Mouse (Mus musculus): Measurements from ENCODE around the gene Thap12.

Gene Thap12

DNA sequence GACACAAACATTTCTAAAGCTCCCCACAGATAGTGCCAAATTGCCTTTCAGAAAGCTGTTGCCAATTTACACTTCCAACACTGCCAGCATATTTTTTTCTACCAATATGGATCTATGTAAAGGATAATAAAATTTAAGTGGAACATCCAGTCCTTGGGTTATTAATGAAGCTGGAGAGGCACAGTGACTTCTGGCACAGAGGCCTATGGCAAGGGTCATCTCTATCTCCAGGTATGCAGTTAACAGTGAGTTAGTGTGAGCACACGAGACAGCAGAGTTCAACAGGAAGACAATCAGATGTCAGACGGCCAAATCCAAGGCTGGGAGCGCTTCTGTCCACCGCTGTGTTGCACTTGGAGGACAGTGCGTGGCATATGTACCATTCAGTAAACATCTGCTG lies 4.9 kb upstream of the Thap12 start:
- no peak for DNase-seq (ENCODE audit: low spot score in 2 of 2)

GRCm38 (mm10) chr7:98698590-98698989 lies 4.3 kb upstream of the Thap12 start:
- DNase-seq (ENCODE audit: low spot score in 2 of 2): no peak

DNA sequence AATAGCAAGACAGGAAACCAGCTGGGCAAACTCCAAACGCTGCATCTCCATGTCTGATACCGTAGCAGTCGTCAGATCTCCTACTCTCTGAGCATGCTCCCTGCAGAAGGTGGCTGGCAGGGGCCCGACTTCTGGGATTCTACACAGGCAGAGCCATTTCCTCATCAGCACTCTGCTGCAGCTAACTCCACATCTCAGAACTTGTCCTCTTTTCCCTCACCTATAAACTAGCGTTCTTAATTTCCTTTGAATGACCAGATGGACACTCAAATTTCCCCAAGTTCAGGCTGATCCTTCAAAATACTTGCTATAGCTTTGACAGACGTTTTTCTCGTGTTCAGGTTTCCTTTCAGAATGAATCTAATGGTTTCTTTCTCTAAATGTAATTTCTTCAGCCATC lies 1.1 kb upstream of the Thap12 start:
- no peak for DNase-seq (ENCODE audit: low spot score in 2 of 2)

DNA sequence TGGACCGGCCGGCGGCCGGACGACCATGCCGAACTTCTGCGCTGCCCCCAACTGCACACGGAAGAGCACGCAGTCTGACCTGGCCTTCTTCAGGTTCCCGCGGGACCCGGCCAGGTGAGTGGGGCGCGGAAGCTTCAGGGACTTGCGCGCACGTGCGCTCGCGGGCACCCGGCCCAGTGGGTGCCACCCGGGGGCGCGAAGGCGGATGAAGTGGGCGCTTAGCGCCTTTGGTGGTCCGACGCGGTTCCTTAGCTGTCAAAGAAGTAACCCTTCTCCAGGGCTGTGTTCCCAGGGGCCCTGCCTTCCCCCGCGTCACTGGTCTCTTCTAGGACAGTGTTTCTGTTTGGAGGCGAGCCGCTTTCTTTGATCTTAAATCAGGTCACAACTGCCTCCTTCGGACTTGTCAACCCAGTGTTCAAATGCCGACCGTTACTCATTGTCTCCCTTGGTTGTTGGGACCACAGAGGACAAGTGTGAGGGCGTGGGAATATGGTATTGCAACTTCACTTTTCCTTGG lies 520 bp downstream of the Thap12 start:
- peak; percentile 16 to 33 for DNase-seq (ENCODE audit: low spot score in 2 of 2)

DNA sequence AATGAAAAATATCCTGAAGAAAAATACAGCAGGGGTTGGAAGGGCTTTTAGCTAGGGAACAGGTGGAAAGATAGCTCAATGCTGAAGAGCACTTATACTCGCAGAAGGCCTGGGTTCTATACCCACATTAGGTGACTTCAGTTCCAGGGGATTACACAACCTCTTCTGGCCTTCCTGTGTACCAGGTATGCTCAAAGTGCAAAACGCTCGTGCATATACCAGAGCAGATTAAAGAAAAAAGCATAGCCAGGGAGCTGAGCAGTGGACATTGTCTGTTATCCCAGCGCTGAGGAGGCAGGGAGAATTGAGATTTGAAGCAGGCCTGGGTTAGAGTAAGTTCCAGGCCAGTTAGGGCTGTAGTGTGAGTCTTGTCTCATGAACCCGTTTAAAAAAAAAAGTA lies 1.4 kb downstream of the Thap12 start:
- DNase-seq (ENCODE audit: low spot score in 2 of 2): no peak

DNA sequence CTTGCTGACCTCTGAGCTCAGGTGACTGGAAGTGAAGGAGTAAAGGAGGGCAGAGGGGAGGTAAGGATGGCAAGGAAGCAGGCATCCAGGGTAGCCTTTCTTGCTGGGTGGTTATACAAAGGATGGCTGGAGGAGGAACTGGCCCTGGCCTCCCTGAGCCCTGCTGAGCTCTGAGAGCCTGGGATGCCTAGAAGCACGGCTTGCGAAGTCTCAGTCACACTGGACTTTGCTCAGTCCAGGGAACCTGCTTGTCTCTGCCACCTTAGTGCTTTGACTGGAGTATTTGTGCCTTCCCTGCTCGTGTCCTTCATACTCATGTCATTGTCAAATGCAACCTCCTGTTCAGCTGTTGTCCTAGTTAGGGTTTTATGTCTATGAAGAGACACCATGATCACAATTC lies 10.8 kb downstream of the Thap12 start:
- DNase-seq (ENCODE audit: low spot score in 2 of 2): no peak

DNA sequence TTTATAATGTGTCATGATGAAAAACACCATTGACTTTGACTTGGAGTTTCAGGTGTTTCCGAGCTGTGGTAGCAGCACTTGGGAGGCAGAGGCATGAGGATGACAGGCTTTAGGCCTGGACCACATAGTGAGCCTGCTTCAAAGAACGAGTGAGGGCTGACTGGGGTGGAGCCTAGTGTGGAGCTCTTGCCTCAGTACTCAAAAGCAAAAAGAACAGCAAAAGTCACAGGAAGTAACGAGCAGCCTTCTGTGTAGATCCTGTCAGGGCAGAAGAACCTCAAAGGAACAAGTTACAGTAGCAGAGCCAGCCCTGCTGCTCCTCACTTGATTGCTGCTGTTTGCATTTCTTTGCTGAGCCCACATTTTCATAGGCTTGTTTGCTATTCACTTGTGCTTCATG lies 14.5 kb downstream of the Thap12 start:
- DNase-seq (ENCODE audit: low spot score in 2 of 2): no peak

GRCm38 (mm10) chr7:98719761-98720160 lies 16.9 kb downstream of the Thap12 start:
- DNase-seq (ENCODE audit: low spot score in 2 of 2): no peak

- no peak for DNase-seq (ENCODE audit: low spot score in 2 of 2)
These were observed 17.8 kb downstream of the Thap12 start for GRCm38 (mm10) chr7:98720731-98721130.

DNA sequence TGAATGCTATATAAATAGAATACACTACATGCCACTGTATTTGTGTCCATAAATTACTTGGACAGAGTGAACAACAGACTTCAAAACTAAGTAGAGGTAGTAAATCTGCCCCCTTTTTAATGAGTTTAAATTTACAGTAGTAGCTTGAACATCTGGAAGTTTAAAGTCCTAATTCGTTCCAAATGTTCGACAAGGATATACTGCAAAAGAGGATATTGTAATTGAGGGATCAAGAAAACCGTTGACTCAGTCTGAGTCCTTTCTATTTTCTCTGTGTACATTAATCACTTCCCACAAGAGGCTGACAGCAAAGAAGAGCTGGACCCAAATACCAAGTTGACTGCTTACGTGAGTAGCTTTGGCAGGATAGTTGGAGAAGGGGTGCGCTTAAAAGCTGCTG lies 18.3 kb downstream of the Thap12 start:
- no peak for DNase-seq (ENCODE audit: low spot score in 2 of 2)

DNA sequence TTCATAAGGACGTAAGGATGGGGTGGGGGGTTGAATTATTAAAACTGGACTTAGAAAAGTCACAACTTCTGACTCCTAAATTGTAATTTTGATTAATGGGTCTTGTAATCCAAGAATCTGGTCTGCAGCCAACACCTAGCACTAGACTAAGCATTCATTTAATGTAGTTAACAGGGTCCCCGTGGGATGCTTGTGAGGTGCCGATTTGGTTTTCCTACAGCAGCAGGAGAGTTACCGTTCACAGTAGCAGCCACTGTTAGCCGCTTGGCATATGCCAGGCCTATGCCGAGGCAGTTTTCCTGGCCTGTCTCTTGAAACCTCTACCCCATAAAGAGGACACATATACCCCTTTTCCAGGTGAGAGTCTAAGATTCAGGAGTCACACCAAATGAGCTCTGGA lies 18.7 kb downstream of the Thap12 start:
- no peak for DNase-seq (ENCODE audit: low spot score in 2 of 2)

DNA sequence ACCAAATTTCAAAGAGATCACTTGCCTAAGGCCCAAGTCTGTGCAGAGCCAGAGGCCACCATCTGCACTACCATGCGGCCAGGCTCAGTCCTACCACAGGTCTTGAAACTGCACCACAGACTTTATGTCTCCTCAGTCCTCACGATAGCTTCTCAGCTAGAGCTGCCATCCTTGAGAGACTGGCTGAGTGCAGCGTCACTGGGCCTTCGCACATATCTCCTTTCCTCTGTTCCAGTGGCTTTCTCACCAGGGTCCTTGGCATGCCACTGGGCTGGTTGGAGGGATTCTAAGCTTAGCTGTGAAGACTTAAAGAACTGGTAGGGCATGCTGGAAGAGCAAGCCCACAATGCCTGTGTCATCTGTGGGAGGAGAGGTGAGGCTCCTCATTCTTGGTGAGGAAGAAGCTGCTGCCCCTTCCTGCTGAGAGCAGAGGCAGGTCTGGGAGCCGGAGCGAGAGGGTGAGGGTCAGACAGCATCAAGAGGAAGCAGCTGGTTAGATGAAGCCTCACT lies 22.8 kb downstream of the Thap12 start:
- no peak for DNase-seq (ENCODE audit: low spot score in 2 of 2)

GRCm38 (mm10) chr7:98727986-98728385 lies 25.1 kb downstream of the Thap12 start:
- DNase-seq (ENCODE audit: low spot score in 2 of 2): no peak

GRCm38 (mm10) chr7:98728499-98728898 lies 25.6 kb downstream of the Thap12 start:
- no peak for DNase-seq (ENCODE audit: low spot score in 2 of 2)

DNA sequence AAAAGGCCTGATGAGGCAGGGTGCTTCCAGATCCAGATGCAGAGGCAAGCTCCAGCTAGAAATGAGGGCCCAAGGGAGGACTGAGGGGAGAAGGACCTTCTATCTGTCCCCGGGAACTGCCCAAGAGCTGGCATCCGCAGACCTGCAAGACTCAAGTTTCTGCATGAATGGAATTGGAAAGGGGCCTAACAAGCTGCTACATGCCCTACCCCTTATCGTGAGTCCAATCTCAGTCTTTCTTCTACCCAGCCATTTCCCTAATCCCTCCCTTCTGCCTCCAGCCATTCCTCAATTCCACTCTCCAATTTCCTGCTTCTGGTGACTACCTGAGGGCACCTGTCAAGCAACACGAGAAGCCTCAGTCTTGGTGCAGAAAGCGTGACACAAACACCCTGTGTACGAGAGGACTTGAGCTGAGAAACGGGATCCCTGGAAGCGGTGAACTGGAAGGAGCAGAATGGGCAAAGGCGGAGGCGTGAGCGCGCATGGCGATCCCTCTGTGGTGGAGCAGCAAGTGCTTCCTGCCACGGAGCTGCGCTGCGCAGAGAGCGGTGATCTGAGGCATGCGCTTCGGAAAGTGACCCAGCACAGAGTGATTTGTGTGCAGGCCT lies 26.9 kb downstream of the Thap12 start:
- DNase-seq (ENCODE audit: low spot score in 2 of 2): no peak

- no peak for DNase-seq (ENCODE audit: low spot score in 2 of 2)
These were observed 31.1 kb downstream of the Thap12 start for GRCm38 (mm10) chr7:98733958-98734357.

GRCm38 (mm10) chr7:98734876-98735275 lies 32.0 kb downstream of the Thap12 start:
- DNase-seq (ENCODE audit: low spot score in 2 of 2): no peak

- no peak for DNase-seq (ENCODE audit: low spot score in 2 of 2)
These were observed 34.1 kb downstream of the Thap12 start for GRCm38 (mm10) chr7:98736780-98737550.

DNA sequence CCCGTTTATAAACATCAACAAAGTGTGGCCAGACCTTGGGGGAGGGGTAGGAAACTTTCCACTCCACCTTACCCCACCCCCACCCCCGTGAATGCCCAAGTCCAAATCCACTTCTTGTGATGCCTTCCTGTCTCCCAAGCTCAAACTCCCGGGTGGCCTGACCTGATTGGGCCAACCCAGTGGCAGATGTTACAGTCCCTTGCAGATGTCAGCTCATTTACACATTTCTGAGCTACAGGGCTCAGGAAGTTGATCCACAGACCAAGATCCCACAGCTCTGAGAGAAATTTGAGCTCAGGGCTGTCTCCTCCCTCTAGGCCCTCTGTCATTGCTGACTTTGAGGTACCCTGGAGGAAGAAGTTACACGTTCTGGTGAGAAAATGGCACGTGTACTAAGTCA lies 37.5 kb downstream of the Thap12 start:
- DNase-seq (ENCODE audit: low spot score in 2 of 2): no peak

DNA sequence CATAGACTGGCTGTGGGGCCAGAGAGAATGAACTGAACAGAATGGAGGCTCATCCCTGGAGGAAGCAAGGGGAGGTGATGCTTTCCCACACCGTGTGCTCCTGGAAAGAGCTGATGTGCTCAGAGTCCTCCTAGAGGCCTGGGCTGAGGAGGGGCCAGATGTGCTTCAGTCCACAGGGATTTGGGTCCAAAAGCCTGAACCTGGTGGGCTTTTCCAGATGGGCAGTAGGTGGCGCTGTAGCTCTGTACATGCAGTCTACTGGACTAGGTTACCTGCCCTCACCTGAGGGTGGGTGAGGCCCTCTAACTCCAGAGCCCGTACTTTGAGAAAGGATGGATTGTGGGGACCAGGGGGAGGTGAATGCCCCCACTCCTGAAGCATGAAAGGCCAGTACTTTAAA lies 40.4 kb downstream of the Thap12 start:
- DNase-seq (ENCODE audit: low spot score in 2 of 2): peak; percentile 12 to 48

GRCm38 (mm10) chr7:98750404-98750803 lies 47.5 kb downstream of the Thap12 start:
- no peak for DNase-seq (ENCODE audit: low spot score in 2 of 2)

DNA sequence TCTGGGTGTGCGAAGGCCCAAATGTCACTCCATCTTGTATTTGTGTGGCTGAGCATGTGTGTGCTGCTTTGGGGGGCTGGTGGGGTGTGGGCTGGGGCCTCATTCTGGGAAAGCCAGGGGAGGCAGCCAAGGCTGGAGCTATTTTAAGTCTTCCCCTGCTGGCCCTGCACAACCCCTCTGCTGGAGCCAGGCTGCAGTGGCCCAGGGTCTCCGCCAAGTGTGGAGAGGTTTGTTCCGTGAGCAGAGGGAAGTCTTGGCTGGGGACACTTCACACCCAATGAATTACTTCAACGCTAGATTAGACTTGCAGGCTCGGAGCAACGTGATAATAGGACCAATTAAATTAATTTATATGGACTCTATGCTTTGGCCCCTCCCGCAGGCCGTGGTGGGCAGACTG lies 49.8 kb downstream of the Thap12 start:
- DNase-seq (ENCODE audit: low spot score in 2 of 2): no peak

GRCm38 (mm10) chr7:98756050-98756449 lies 53.1 kb downstream of the Thap12 start:
- no peak for DNase-seq (ENCODE audit: low spot score in 2 of 2)

All from spleen, postnatal 14 days (tissue).